Mouse (Mus musculus): ENCODE measurements around the gene Prkci.

GRCm38 (mm10) chr3:30982924-30983536 is 12.5 kb upstream of the Prkci start:
- TF ChIP-seq MAFK (IDR thresholded peaks at IDR 0.05; ENCODE audit: insufficient read depth, low read depth, low read length) (no peak), CHD2 (IDR thresholded peaks at IDR 0.05; ENCODE audit: low read depth, low read length) (no peak), ZC3H11A (IDR thresholded peaks at IDR 0.05; ENCODE audit: borderline replicate concordance, low read depth, low read length) (no peak)

All from ES-E14 (cell line).